Mouse (Mus musculus): ENCODE results near the gene Zc3h13.

- TF ChIP-seq CTCF (conservative IDR thresholded peaks at IDR 0.05 in 1 of 2, IDR thresholded peaks at IDR 0.05 in 1 of 2; ENCODE audit: low read depth in 2 of 2, low read length in 2 of 2) (no peak), POLR2A (IDR thresholded peaks at IDR 0.05; ENCODE audit: low read depth, low read length) (no peak), MAZ (IDR thresholded peaks at IDR 0.05; ENCODE audit: low read depth, low read length) (no peak), MAX (IDR thresholded peaks at IDR 0.05; ENCODE audit: low read length) (no peak), EP300 (IDR thresholded peaks at IDR 0.05; ENCODE audit: low read length) (no peak), UBTF (IDR thresholded peaks at IDR 0.05; ENCODE audit: low read depth, low read length) (no peak), MYC (IDR thresholded peaks at IDR 0.05; ENCODE audit: low read depth, low read length) (no peak), HCFC1 (IDR thresholded peaks at IDR 0.05; ENCODE audit: low read depth, low read length) (no peak), TCF12 (IDR thresholded peaks at IDR 0.05; ENCODE audit: low read depth, low read length) (no peak), JUND (conservative IDR thresholded peaks at IDR 0.05; ENCODE audit: low read depth, low read length) (no peak), GABPA (IDR thresholded peaks at IDR 0.05; ENCODE audit: insufficient replicate concordance, low read depth, low read length) (no peak), SIN3A (IDR thresholded peaks at IDR 0.05; ENCODE audit: low read length) (no peak), IRF4 (IDR thresholded peaks at IDR 0.05; ENCODE audit: low read depth, low read length) (no peak), USF1 (IDR thresholded peaks at IDR 0.05; ENCODE audit: low read depth, low read length) (no peak)
These were observed 93.4 kb downstream of the Zc3h13 start for GRCm38 (mm10) chr14:75377612-75378011.
